Mouse (Mus musculus) liver, adult 2 months (tissue): ENCODE results near the gene Slc25a22.

ENCODE experiments used
- CTCF ChIP-seq: fragments of 200-500 bp; IDR thresholded peaks from 2 replicates; pipeline ENCODE4 v1.5.1; 2011; ENCODE audit warnings: low read depth, low read length, control low read depth
- POLR2A ChIP-seq: fragments of 200-500 bp; IDR thresholded peaks from 2 replicates; pipeline ENCODE4 v1.6.1; 2011; ENCODE audit warnings: low read length, control low read depth; ENCODE audit not compliant: insufficient read depth; ENCODE audit errors: extremely low read depth

GRCm38 (mm10) chr7:141394771-141395170 lies 42.9 kb downstream of the Slc25a22 start:
- TF ChIP-seq CTCF (peak; percentile 86), POLR2A (no peak)
